Comparison of ENCODE assay signal across 1 mouse cellular context in genomic region chr3:40745661-40746547, GRCm38 (mm10).
TF ChIP-seq lines count a peak whose summit lies in the region.

No protein-coding gene starts in this region.

TF ChIP-seq in MEL, 35 proteins besides CTCF, POLR2A, EP300 and RAD21 (continued from another document):
- TF ChIP-seq MYB (IDR thresholded peaks at IDR 0.05; ENCODE audit: low read depth, low read length): 0 out of 2 replicates have a peak, but pooled peaks have one; percentile 0
- peak; percentile 16; the same call in 1 of the 2 replicates for TF ChIP-seq MAZ (IDR thresholded peaks at IDR 0.05; ENCODE audit: low read depth, low read length)
- TF ChIP-seq ZMIZ1 (IDR thresholded peaks at IDR 0.05; ENCODE audit: low read depth, low read length): 0 out of 2 replicates have a peak, but pooled peaks have one; percentile 6
- 0 out of 2 replicates have a peak, but pooled peaks have one; percentile 7 for TF ChIP-seq MAX (IDR thresholded peaks at IDR 0.05; ENCODE audit: low read length)
- TF ChIP-seq SIN3A (IDR thresholded peaks at IDR 0.05; ENCODE audit: low read length): peak; percentile 48
- 0 out of 2 replicates have a peak, but pooled peaks have one; percentile 25 for TF ChIP-seq TBP (IDR thresholded peaks at IDR 0.05; ENCODE audit: low read depth, low read length)
